Mouse (Mus musculus) brain, embryonic 14.5 days (tissue): ENCODE measurements around the gene Ren1.

Source experiments
- CTCF ChIP-seq: fragments of 200-500 bp; IDR thresholded peaks from 2 replicates; pipeline ENCODE4 v1.5.1; 2012; ENCODE audit warnings: inconsistent platforms, mild to moderate bottlenecking, moderate library complexity, borderline replicate concordance; ENCODE audit not compliant: insufficient read depth, insufficient read length; ENCODE audit errors: extremely low read depth
- POLR2A ChIP-seq: fragments of 200-500 bp; IDR thresholded peaks from 2 replicates; pipeline ENCODE4 v1.6.1; 2012; ENCODE audit warnings: mild to moderate bottlenecking, inconsistent platforms, borderline replicate concordance; ENCODE audit not compliant: poor library complexity, insufficient read depth, insufficient read length, severe bottlenecking; ENCODE audit errors: extremely low read depth

DNA sequence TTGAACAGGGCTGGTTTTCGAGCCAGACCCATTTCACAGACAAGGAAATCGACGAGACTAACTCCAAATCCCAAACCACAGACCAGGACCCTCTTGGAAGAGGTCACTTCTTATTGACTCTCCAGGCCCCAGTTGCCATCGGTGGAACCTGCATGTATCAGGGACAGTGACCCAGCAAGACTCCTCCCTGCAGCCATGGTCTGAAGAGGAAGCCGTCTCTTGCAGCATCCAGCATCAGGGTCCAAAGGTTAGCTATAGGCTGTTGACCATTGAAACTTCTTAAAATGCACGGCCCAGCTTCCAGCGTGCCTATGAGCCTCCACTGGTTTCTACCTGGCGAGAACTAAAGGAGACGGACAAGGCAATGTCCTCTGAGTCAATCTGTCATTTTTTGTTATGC lies 59.5 kb downstream of the Ren1 start:
- TF ChIP-seq POLR2A (no peak), CTCF (no peak)
